Mouse (Mus musculus) neural tube, embryonic 11.5 days (tissue): Measurements from ENCODE around the gene Tmem150b. TPM values are rescaled to one million over a fixed set of nuclear protein-coding genes. Genes with fewer than 3 reads are reported as not detected.

ENCODE experiments used
- ATAC-seq: fragments of 200-750 bp; cut with Nextera tagmentation; 2 replicates; pipeline ENCODE4 v1.8.0; 2017; ENCODE audit warnings: moderate number of reproducible peaks, mild to moderate bottlenecking, moderate TSS enrichment, moderate library complexity; ENCODE audit not compliant: insufficient read depth, low FRiP score, low TSS enrichment
- DNase-seq: peaks from one replicate; pipeline ENCODE4 v3.0.0-alpha.2; 2015; ENCODE audit warnings: low spot score
- H3K27ac ChIP-seq: fragments of 300-500 bp; sonication (generic); 2 replicates; pipeline ENCODE4 v1.5.1; 2014; ENCODE audit warnings: low read depth, mild to moderate bottlenecking, low read length
- H3K27me3 ChIP-seq: fragments of 300-500 bp; sonication (generic); 2 replicates; pipeline ENCODE4 v1.6.1; 2014; ENCODE audit warnings: mild to moderate bottlenecking, low read length, mixed read lengths; ENCODE audit not compliant: control insufficient read depth, insufficient read depth
- H3K36me3 ChIP-seq: fragments of 300-500 bp; sonication (generic); 2 replicates; pipeline ENCODE4 v1.6.1; 2014; ENCODE audit warnings: mild to moderate bottlenecking, low read length, moderate library complexity, mixed read lengths; ENCODE audit not compliant: control insufficient read depth, insufficient read depth
- H3K4me1 ChIP-seq: fragments of 300-500 bp; sonication (generic); 2 replicates; pipeline ENCODE4 v1.6.1; 2014; ENCODE audit warnings: low read length, mixed read lengths; ENCODE audit not compliant: control insufficient read depth, insufficient read depth
- H3K4me2 ChIP-seq: fragments of 300-500 bp; sonication (generic); 2 replicates; pipeline ENCODE4 v1.6.1; 2014; ENCODE audit warnings: low read depth, mild to moderate bottlenecking, moderate library complexity
- H3K4me3 ChIP-seq: fragments of 300-500 bp; sonication (generic); 2 replicates; pipeline ENCODE4 v1.5.1; 2014; ENCODE audit warnings: low read depth, low read length
- H3K9ac ChIP-seq: fragments of 300-500 bp; sonication (generic); 2 replicates; pipeline ENCODE4 v1.6.1; 2014; ENCODE audit warnings: mild to moderate bottlenecking, low read length
- H3K9me3 ChIP-seq: fragments of 300-500 bp; sonication (generic); 2 replicates; pipeline ENCODE4 v1.6.1; 2016; ENCODE audit warnings: low read length; ENCODE audit not compliant: control insufficient read depth
- WGBS: fragments of 180-500 bp; shearing (Covaris S2); extraction: QIAGEN DNeasy Blood & Tissue Kit; methylation state at CpG from one replicate; pipeline ENCODE4 v1.1.7; 2014; 5-methylcytosine and 5-hydroxymethylcytosine counted together
- polyA plus RNA-seq: library from polyadenylated mRNA; unstranded; fragments of >200 nt; fragmentation: Nextera tagmentation; extraction: Ambion mirVana; gene quantifications from 2 replicates; pipeline ENCODE4 v1.2.1, GENCODE M21; 2014

Tmem150b gene
- polyA plus RNA-seq, 1 experiment from 2014 or later: 0.17 TPM

DNA sequence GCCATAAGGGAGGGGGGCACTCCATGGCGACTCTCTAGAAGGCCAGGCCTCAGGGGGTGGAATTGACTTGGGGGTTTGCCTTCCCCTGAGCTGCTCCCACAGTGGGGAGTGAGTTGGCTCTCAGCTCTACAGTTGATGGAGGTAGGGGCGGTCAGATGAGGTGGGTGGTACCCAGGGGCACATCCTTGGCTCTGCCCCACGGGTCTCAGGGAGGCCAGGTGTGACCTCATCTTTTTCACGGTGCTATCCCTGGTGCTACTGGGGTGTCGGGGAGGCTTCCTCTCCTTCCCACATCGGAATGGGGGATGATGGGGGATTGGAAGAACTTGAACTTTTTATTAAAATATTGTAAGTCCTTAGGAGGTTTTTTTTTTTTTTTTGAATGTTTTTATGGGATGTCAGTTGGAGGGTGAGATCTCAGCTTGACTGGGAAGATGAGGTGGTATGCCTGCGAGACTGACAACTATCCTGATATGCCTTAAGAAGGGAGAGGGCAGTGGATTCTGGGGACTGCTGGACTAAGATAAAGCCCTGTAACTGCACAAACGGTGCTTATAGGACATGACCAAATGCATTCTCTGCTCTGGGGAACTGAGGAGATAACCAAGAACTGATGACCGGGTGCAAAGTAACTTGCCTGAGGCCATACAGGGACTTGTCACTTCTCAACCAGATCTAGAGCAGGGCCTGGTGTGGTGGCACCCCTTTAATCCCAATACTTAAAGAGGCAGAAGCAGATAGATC lies 22.3 kb upstream of the Tmem150b start:
- WGBS: 68% methylated on average over 9 of the region's 9 CpGs
- no peak for ATAC-seq
- DNase-seq: no peak
- Histone ChIP-seq H3K4me1 (peaks cover 10% of the 10 kb centered on the region), H3K4me3 (no peak overlapping the region), H3K36me3 (peaks cover 5% of the 10 kb centered on the region), H3K27me3 (no peaks in the 10 kb centered on the region), H3K27ac (0 out of 2 replicates have a peak overlapping the region, but pooled peaks have one; percentile 20), H3K4me2 (no peak overlapping the region), H3K9me3 (no peaks in the 10 kb centered on the region), H3K9ac (no peak overlapping the region)

DNA sequence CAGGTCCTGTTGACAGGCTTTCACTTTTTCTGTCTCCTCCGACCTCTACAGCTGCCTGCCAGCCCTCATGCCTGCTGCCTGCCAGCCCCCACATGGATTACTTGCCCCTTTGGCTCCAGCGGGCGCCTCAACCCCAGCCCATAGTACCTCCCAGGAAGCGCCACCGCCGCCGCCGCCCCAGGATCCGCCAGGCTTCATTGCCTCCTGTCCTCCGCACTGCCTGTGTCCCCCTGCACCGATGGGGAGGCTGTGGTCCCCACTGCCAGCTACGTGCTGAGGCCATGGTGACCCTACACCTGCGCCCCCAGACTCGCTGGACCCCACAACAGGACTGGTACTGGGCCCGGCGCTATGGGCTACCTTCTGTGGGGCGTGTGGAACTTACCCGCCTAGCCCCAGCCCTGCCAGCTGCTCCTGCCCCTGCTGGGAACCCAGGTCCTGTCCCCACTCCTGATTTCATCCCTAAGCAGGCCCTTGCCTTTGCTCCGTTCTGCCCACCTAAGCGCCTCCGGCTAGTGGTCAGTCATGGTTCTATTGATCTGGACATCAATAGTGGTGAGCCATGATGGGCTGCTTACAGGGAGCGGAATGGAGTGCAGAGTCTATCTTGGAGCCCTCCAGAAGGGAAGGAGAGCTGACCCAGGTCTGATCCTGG lies 21.4 kb upstream of the Tmem150b start:
- Histone ChIP-seq H3K4me1 (peaks cover 11% of the 10 kb centered on the region), H3K4me2 (no peak overlapping the region), H3K4me3 (no peak overlapping the region), H3K9me3 (no peaks in the 10 kb centered on the region), H3K36me3 (peaks cover 7% of the 10 kb centered on the region), H3K9ac (no peak overlapping the region), H3K27ac (no peak overlapping the region), H3K27me3 (no peaks in the 10 kb centered on the region)
- ATAC-seq (no peak), DNase-seq (no peak)
- WGBS: 90% methylated on average over 22 of the region's 22 CpGs

GRCm38 (mm10) chr7:4744886-4745285 lies 19.8 kb upstream of the Tmem150b start:
- H3K4me1 ChIP-seq: peaks cover 17% of the 10 kb centered on the region
- H3K4me2 ChIP-seq: no peak overlapping the region
- WGBS: 91% methylated on average over 6 of the region's 6 CpGs
- DNase-seq (no peak), ATAC-seq (no peak)
- H3K36me3 ChIP-seq: peaks cover 7% of the 10 kb centered on the region
- no peaks in the 10 kb centered on the region for H3K9me3 ChIP-seq
- H3K27me3 ChIP-seq: no peaks in the 10 kb centered on the region
- H3K4me3 ChIP-seq: no peak overlapping the region
- no peak overlapping the region for H3K27ac ChIP-seq
- no peak overlapping the region for H3K9ac ChIP-seq

DNA sequence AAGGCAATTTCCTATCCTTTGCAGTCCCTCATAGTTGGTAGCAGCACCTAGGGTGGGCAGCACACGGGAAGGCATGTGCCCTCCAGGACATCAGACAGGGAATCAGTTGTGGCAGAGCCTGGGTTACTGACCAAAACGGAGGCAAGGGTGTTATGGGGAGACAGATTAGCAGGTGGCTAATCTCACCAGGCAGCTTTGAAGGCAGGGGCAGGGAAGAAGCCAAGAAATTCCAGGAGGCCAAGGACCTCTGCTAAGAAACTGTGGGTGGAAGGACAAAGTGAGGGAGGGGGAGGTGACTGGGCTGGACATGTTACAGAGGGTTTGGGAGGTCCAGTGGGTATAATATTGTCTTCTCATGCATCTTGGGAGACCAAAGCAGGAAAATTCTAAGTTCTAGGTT lies 18.3 kb upstream of the Tmem150b start:
- 83% methylated on average over 2 of the region's 2 CpGs for WGBS
- no peak for DNase-seq
- H3K27me3 ChIP-seq: no peaks in the 10 kb centered on the region
- no peak overlapping the region for H3K27ac ChIP-seq
- H3K4me3 ChIP-seq: no peak overlapping the region
- ATAC-seq: no peak
- H3K9me3 ChIP-seq: no peaks in the 10 kb centered on the region
- H3K9ac ChIP-seq: no peak overlapping the region
- H3K4me1 ChIP-seq: peaks cover 17% of the 10 kb centered on the region
- peaks cover 7% of the 10 kb centered on the region for H3K36me3 ChIP-seq
- H3K4me2 ChIP-seq: no peak overlapping the region

GRCm38 (mm10) chr7:4742482-4742819 lies 17.4 kb upstream of the Tmem150b start:
- DNase-seq (no peak), ATAC-seq (no peak)
- peaks cover 7% of the 10 kb centered on the region for H3K36me3 ChIP-seq
- H3K27me3 ChIP-seq: no peaks in the 10 kb centered on the region
- H3K4me1 ChIP-seq: peaks cover 17% of the 10 kb centered on the region
- H3K4me2 ChIP-seq: no peak overlapping the region; the same call in 1 of the 2 replicates
- H3K9me3 ChIP-seq: no peaks in the 10 kb centered on the region
- 87% methylated on average over 6 of the region's 6 CpGs for WGBS
- no peak overlapping the region for H3K4me3 ChIP-seq
- no peak overlapping the region for H3K27ac ChIP-seq
- no peak overlapping the region; the same call in 1 of the 2 replicates for H3K9ac ChIP-seq

DNA sequence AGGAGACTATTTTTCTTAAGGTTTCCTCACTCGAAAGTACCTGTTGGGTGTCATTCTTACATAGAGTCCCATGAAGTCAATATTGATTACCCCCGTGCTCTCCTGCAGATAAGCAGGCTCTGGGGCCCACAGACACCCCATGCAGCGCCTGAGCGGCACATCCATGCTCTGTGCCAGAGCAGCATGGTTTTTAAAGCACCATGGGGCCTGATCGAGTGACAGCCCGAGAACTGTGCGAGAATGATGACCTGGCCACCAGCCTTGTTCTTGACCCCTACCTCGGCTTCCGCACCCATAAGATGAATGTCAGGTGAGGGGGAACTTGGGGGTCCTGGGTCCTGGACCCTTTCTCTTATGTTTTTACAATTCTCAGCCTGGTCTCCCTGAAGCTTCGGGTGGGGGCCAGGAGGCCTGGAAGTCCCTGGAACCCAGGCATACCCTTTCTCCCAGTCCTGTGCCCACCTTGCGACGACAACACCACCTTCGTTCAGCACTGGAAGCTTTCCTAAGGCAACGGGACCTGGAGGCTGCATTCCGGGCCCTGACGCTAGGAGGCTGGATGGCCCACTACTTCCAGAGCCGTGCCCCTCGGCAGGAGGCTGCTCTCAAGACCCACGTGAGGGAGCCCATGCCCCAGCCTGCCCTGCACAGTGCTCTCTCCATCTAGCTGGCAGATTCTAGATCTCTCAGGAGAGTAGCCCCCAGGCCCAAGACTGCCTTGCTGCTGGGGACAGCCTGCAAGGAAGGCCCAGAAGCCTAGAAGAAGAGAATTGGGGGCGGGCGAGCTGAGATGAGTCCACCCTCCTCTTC lies 16.8 kb upstream of the Tmem150b start:
- Histone ChIP-seq H3K36me3 (peaks cover 7% of the 10 kb centered on the region), H3K4me1 (peaks cover 17% of the 10 kb centered on the region), H3K27me3 (no peaks in the 10 kb centered on the region), H3K9me3 (no peaks in the 10 kb centered on the region), H3K9ac (peak overlapping the region; percentile 85), H3K27ac (no peak overlapping the region), H3K4me3 (peak overlapping the region; percentile 74), H3K4me2 (peak overlapping the region; percentile 88)
- no peak for ATAC-seq
- DNase-seq: no peak
- 85% methylated on average over 21 of the region's 21 CpGs for WGBS

DNA sequence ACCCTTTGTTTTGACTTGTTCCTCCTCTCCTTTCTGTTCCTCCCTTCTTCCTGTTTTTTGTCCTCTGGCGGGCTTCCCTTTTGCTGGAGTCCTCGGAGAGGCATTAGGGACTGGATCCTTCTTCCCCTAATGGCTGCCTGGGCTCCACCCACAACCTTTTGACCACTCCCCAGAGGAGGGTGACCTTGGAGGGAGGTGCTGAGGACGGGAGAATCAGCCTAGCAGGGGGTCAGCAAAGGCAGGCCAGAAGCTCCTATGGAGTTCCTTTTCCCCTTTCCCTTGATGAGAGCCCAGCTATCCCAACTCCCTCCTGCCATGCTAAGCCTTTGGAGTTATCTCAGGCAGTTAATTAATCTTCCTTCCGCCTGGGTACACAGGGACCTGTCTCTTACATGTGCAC lies 16.1 kb upstream of the Tmem150b start:
- ATAC-seq: no peak
- peaks cover 17% of the 10 kb centered on the region for H3K4me1 ChIP-seq
- peak overlapping the region; percentile 88 for H3K4me2 ChIP-seq
- H3K36me3 ChIP-seq: peaks cover 7% of the 10 kb centered on the region; the same call in 1 of the 2 replicates
- no peaks in the 10 kb centered on the region for H3K27me3 ChIP-seq
- no peak for DNase-seq
- H3K9ac ChIP-seq: peak overlapping the region; percentile 85
- peak overlapping the region; percentile 74 for H3K4me3 ChIP-seq
- 7% methylated on average over 4 of the region's 4 CpGs for WGBS
- no peaks in the 10 kb centered on the region for H3K9me3 ChIP-seq
- peak overlapping the region; percentile 56; the same call in 1 of the 2 replicates for H3K27ac ChIP-seq

- ATAC-seq (peak; percentile 29; the same call in 1 of the 2 replicates), DNase-seq (peak; percentile 34)
- Histone ChIP-seq H3K4me2 (peak overlapping the region; percentile 88), H3K4me1 (peaks cover 17% of the 10 kb centered on the region), H3K27me3 (no peaks in the 10 kb centered on the region), H3K36me3 (peaks cover 5% of the 10 kb centered on the region; the same call in 1 of the 2 replicates), H3K9me3 (no peaks in the 10 kb centered on the region), H3K27ac (peak overlapping the region; percentile 85), H3K9ac (peak overlapping the region; percentile 85), H3K4me3 (peak overlapping the region; percentile 74)
- WGBS: 2% methylated on average over 7 of the region's 14 CpGs
Observed at GRCm38 (mm10) chr7:4740309-4740727, 15.3 kb upstream of the Tmem150b start.
